Mouse (Mus musculus) MEL (cell line): Measurements from ENCODE around the gene Nt5c1a. TPM values are rescaled to one million over a fixed set of nuclear protein-coding genes. Genes with fewer than 3 reads are reported as not detected.

Source experiments
- DNase-seq: peaks from one replicate; pipeline ENCODE4 v3.0.0; 2011; ENCODE audit warnings: low read depth, low spot score
- H3K27ac ChIP-seq: 2 replicates; pipeline ENCODE4 v1.5.1; 2012; ENCODE audit warnings: low read depth, mild to moderate bottlenecking, control low read depth, low read length, moderate library complexity; ENCODE audit not compliant: control insufficient read depth
- H3K27me3 ChIP-seq, 2 experiments: fragments of 150-350 bp in 1 of 2; sonication (generic) in 1 of 2; 2 replicates each; pipeline ENCODE4 v1.6.1; 2012; ENCODE audit warnings: low read length in 2 of 2, mild to moderate bottlenecking in 2 of 2, improper control_type of control experiment in 1 of 2, moderate library complexity in 1 of 2; ENCODE audit not compliant: insufficient read depth in 2 of 2, control insufficient read depth in 1 of 2
- H3K36me3 ChIP-seq, 2 experiments: 2 replicates each; pipeline ENCODE4 v1.6.1; 2012 to 2014; ENCODE audit warnings: low read length in 2 of 2, improper control_type of control experiment in 1 of 2, inconsistent platforms in 1 of 2, mild to moderate bottlenecking in 1 of 2; ENCODE audit not compliant: insufficient read depth in 2 of 2, control insufficient read depth in 1 of 2
- H3K4me1 ChIP-seq, 2 experiments: fragments of 150-350 bp in 1 of 2; sonication (generic) in 1 of 2; 2 replicates each; pipeline ENCODE4 v1.6.1; 2012; ENCODE audit warnings: low read length in 2 of 2, improper control_type of control experiment in 1 of 2, mild to moderate bottlenecking in 1 of 2; ENCODE audit not compliant: insufficient read depth in 2 of 2, control insufficient read depth in 1 of 2
- H3K4me3 ChIP-seq, 2 experiments: fragments of 150-350 bp in 1 of 2; sonication (generic) in 1 of 2; 2 replicates each; pipeline ENCODE4 v1.5.1; 2012; ENCODE audit warnings: low read depth in 2 of 2, low read length in 2 of 2, mild to moderate bottlenecking in 2 of 2, moderate library complexity in 2 of 2, control low read depth in 1 of 2, improper control_type of control experiment in 1 of 2; ENCODE audit not compliant: control insufficient read depth in 1 of 2, insufficient read depth in 1 of 2
- H3K79me2 ChIP-seq: 2 replicates; pipeline ENCODE4 v1.6.1; 2012; ENCODE audit warnings: mild to moderate bottlenecking, low read length, moderate library complexity; ENCODE audit not compliant: control insufficient read depth, poor library complexity, insufficient read depth
- H3K9ac ChIP-seq: 2 replicates; pipeline ENCODE4 v1.6.1; 2012; ENCODE audit warnings: low read depth, mild to moderate bottlenecking, control low read depth, low read length, moderate library complexity; ENCODE audit not compliant: control insufficient read depth, poor library complexity, severe bottlenecking
- H3K9me3 ChIP-seq: fragments of 150-350 bp; sonication (generic); replicated peaks from 2 replicates; pipeline ENCODE4 v1.6.1; 2012; ENCODE audit warnings: mild to moderate bottlenecking, low read length, improper control_type of control experiment, moderate library complexity; ENCODE audit not compliant: insufficient read depth
- CHD1 ChIP-seq: IDR thresholded peaks from 2 replicates; pipeline ENCODE4 v1.6.1; 2012; ENCODE audit warnings: low read depth, mild to moderate bottlenecking, inconsistent platforms, low read length, improper control_type of control experiment
- CTCF ChIP-seq, 3 experiments: IDR thresholded peaks in 2 of 3; conservative IDR thresholded peaks in 1 of 3; 2 replicates each; pipeline ENCODE4 v1.5.1; 2011 to 2012; ENCODE audit warnings: low read length in 3 of 3, low read depth in 2 of 3, mild to moderate bottlenecking in 2 of 3, improper control_type of control experiment in 1 of 3, inconsistent platforms in 1 of 3, mixed read lengths in 1 of 3, moderate library complexity in 1 of 3; ENCODE audit not compliant: control insufficient read depth in 1 of 3, insufficient read depth in 1 of 3, poor library complexity in 1 of 3, severe bottlenecking in 1 of 3
- E2F4 ChIP-seq: IDR thresholded peaks from 2 replicates; pipeline ENCODE4 v1.6.1; 2011; ENCODE audit warnings: low read depth, low read length, improper control_type of control experiment, borderline replicate concordance
- ETS1 ChIP-seq: IDR thresholded peaks from 2 replicates; pipeline ENCODE4 v1.6.1; 2012; ENCODE audit warnings: low read depth, mild to moderate bottlenecking, inconsistent platforms, low read length, improper control_type of control experiment, moderate library complexity
- GABPA ChIP-seq: IDR thresholded peaks from 2 replicates; pipeline ENCODE4 v1.6.1; 2012; ENCODE audit warnings: low read depth, mild to moderate bottlenecking, inconsistent platforms, low read length, improper control_type of control experiment, moderate library complexity
- GATA1 ChIP-seq: IDR thresholded peaks from 2 replicates; pipeline ENCODE4 v1.6.1; 2011; ENCODE audit warnings: low read depth, low read length, improper control_type of control experiment
- MAZ ChIP-seq: IDR thresholded peaks from 2 replicates; pipeline ENCODE4 v1.6.1; 2012; ENCODE audit warnings: low read depth, mild to moderate bottlenecking, inconsistent platforms, low read length, improper control_type of control experiment
- MXI1 ChIP-seq: IDR thresholded peaks from 2 replicates; pipeline ENCODE4 v1.6.1; 2011; ENCODE audit warnings: mild to moderate bottlenecking, low read depth, low read length, improper control_type of control experiment
- MYB ChIP-seq: IDR thresholded peaks from 2 replicates; pipeline ENCODE4 v1.6.1; 2011; ENCODE audit warnings: mild to moderate bottlenecking, low read depth, low read length, improper control_type of control experiment
- MYC ChIP-seq: IDR thresholded peaks from 2 replicates; pipeline ENCODE4 v1.6.1; 2011; ENCODE audit warnings: low read depth, mild to moderate bottlenecking, low read length, improper control_type of control experiment, moderate library complexity
- NELFE ChIP-seq: IDR thresholded peaks from 2 replicates; pipeline ENCODE4 v1.6.1; 2011; ENCODE audit warnings: low read depth, low read length, improper control_type of control experiment
- POLR2A ChIP-seq, 2 experiments: IDR thresholded peaks; 2 replicates each; pipeline ENCODE4 v1.6.1; 2011 to 2012; ENCODE audit warnings: low read length in 2 of 2, mild to moderate bottlenecking in 2 of 2, control low read depth in 1 of 2, improper control_type of control experiment in 1 of 2, low read depth in 1 of 2, moderate library complexity in 1 of 2; ENCODE audit not compliant: control insufficient read depth in 1 of 2, insufficient read depth in 1 of 2, poor library complexity in 1 of 2
- POLR2AphosphoS5 ChIP-seq: IDR thresholded peaks from 2 replicates; pipeline ENCODE4 v1.6.1; 2012; ENCODE audit warnings: low read depth, borderline replicate concordance, mild to moderate bottlenecking, inconsistent platforms, low read length, moderate library complexity, mixed read lengths
- RAD21 ChIP-seq: IDR thresholded peaks from 2 replicates; pipeline ENCODE4 v1.6.1; 2011; ENCODE audit warnings: mild to moderate bottlenecking, low read depth, low read length, improper control_type of control experiment
- SIN3A ChIP-seq: IDR thresholded peaks from 2 replicates; pipeline ENCODE4 v1.6.1; 2012; ENCODE audit warnings: low read length, improper control_type of control experiment, inconsistent platforms
- SMC3 ChIP-seq: IDR thresholded peaks from 2 replicates; pipeline ENCODE4 v1.6.1; 2011; ENCODE audit warnings: low read depth, low read length, improper control_type of control experiment
- TBP ChIP-seq: IDR thresholded peaks from 2 replicates; pipeline ENCODE4 v1.8.0; 2011; ENCODE audit warnings: low read depth, low read length, improper control_type of control experiment
- UBTF ChIP-seq: IDR thresholded peaks from 2 replicates; pipeline ENCODE4 v1.6.1; 2012; ENCODE audit warnings: low read depth, mild to moderate bottlenecking, inconsistent platforms, low read length, improper control_type of control experiment, moderate library complexity, borderline replicate concordance; ENCODE audit not compliant: insufficient read depth
- ZKSCAN1 ChIP-seq: IDR thresholded peaks from 2 replicates; pipeline ENCODE4 v1.6.1; 2012; ENCODE audit warnings: low read depth, mild to moderate bottlenecking, inconsistent platforms, low read length, improper control_type of control experiment, moderate library complexity
- polyA plus RNA-seq, 2 experiments: library from polyadenylated mRNA; stranded (reverse) in 1 of 2; unstranded in 1 of 2; fragments of >175 nt in 1 of 2; fragments of >200 nt in 1 of 2; gene quantifications; 2 replicates each; pipeline versions ENCODE4 v1.2.1 to v1.2.4; 2012; ENCODE audit warnings: low replicate concordance in 2 of 2, low read depth in 1 of 2; ENCODE audit not compliant: insufficient read length in 2 of 2, insufficient read depth in 1 of 2, missing spikeins in 1 of 2
- total RNA-seq: library from RNA; depleted of rRNA; stranded (reverse); fragments of 300-350 nt; gene quantifications from 2 replicates; pipeline ENCODE4 v1.2.3, GENCODE M21; 2012

Gene Nt5c1a
- total and polyA plus RNA-seq, 3 experiments, result not detected

GRCm38 (mm10) chr4:123162305-123162917 is 38.9 kb upstream of the Nt5c1a start (continued):
- TF ChIP-seq POLR2A (IDR thresholded peaks at IDR 0.05; ENCODE audit: control insufficient read depth in 1 of 2, insufficient read depth in 1 of 2, low read depth in 1 of 2, low read length in 2 of 2, poor library complexity in 1 of 2), result no peak
- TF ChIP-seq NELFE, result no peak
- TF ChIP-seq ZKSCAN1, result no peak

- H3K79me2 ChIP-seq, result no peaks in the 10 kb centered on the region
- H3K36me3 ChIP-seq, result peaks cover 0 to 15% of the 10 kb centered on the region in 2 experiments; a peak in 2 of 4 replicates
- no peak overlapping the region for H3K27ac ChIP-seq
- no peaks in the 10 kb centered on the region for H3K9me3 ChIP-seq
- H3K9ac ChIP-seq, result no peak overlapping the region
- DNase-seq, result no peak
- TF ChIP-seq MYB (no peak), CHD1 (no peak), GABPA (no peak), TBP (no peak), GATA1 (no peak), SIN3A (no peak), E2F4 (no peak), MYC (no peak), RAD21 (no peak), ETS1 (no peak), UBTF (no peak), SMC3 (no peak), POLR2AphosphoS5 (no peak), MAZ (no peak), NELFE (no peak)
- peaks cover 3 to 12% of the 10 kb centered on the region in 2 experiments for H3K27me3 ChIP-seq
- no peak overlapping the region for H3K4me3 ChIP-seq
- H3K4me1 ChIP-seq, result peaks cover 0 to 22% of the 10 kb centered on the region in 2 experiments; a peak in 3 of 4 replicates
Observed at GRCm38 (mm10) chr4:123164157-123164556, 37.1 kb upstream of the Nt5c1a start.

GRCm38 (mm10) chr4:123171811-123172210 is 29.5 kb upstream of the Nt5c1a start:
- TF ChIP-seq RAD21 (peak; percentile 29), CTCF (IDR thresholded peaks at IDR 0.05 in 2 of 3, conservative IDR thresholded peaks at IDR 0.05 in 1 of 3; ENCODE audit: control insufficient read depth in 1 of 3, insufficient read depth in 1 of 3, low read depth in 2 of 3, low read length in 3 of 3, poor library complexity in 1 of 3, severe bottlenecking in 1 of 3) (peak in 1 of 3 experiments; percentile 45; a peak in 3 of 6 replicates), SMC3 (peak; percentile 50), ETS1 (no peak), MXI1 (no peak)
- peaks cover 17 to 29% of the 10 kb centered on the region in 2 experiments for H3K27me3 ChIP-seq
- H3K9me3 ChIP-seq, result no peaks in the 10 kb centered on the region
- no peaks in the 10 kb centered on the region for H3K36me3 ChIP-seq
- H3K4me1 ChIP-seq, result no peaks in the 10 kb centered on the region
- no peak overlapping the region for H3K27ac ChIP-seq
- H3K4me3 ChIP-seq, result no peak overlapping the region
- DNase-seq, result peak; percentile 20
- H3K9ac ChIP-seq, result no peak overlapping the region
- H3K79me2 ChIP-seq, result no peaks in the 10 kb centered on the region
